Mouse (Mus musculus) fibroblast of lung, adult 2 months (primary cell): ENCODE results near the gene Ahsa1.
"Not testable (repeated sequence)": the region's sequence is repeated elsewhere in the genome, so short reads cannot be mapped to it uniquely, and the experiment has no call there.

Source experiments
- DNase-seq: peaks from one replicate; pipeline ENCODE4 v3.0.0-alpha.2; 2011; ENCODE audit warnings: low read depth

Ahsa1 gene

DNA sequence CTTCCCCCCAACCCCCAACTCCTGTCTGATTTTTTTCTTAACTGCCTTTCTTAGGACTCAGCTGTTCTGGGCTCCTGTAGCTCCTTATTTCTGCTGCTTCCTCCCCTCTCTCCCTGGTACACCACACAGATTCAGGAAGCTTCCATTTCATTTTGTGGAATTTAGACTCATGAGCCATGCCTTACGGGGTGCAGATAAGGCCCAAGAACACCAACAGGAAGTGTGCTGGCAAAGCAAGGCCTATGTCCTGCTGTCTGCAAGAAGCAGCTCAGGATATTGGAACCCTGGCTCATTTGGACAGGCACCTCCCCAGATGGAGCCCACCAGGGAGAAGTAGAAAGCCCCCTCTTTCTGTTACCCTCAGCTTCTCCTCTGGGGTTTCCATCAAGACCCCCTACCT is 15.5 kb downstream of the Ahsa1 start:
- DNase-seq = no peak

DNA sequence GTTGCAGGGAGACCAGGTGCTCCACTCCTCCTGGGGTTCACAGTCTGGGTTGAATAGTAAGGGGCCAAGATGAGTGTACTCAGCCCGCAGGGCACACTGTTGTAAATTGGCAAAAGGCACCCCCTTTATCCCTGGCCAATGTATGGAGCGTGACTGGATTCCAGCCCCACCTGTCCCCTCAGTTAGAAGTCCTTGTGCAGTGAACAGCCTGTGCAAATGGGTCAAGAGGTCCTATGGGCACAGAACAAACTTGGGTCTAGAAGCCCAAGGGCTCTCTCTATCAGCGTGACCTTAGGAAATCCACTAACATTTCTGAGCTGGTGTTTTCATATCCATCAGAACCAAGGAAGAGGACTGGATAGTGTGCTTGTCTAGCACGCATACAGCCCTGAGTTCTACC is 16.5 kb downstream of the Ahsa1 start:
- DNase-seq = no peak

DNA sequence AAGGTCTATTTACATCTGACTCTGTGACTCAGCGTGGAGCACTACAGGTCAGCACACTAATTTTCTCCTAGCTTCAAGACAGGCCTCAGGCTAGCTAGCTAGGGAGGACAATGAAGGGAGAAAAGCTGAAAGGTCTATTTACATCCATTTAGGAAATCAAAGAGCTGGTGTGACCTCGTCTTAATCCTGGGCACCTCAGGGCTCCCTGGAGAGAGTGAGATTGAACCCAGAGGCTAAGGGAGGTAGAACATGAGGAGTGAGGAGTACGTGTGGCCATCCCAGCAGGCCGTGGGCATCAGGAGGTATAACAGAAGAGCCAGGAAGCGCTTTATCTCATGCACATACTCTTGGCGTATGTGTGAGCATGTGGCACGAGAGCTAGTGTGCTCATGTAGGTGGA is 17.4 kb downstream of the Ahsa1 start:
- DNase-seq = no peak

DNA sequence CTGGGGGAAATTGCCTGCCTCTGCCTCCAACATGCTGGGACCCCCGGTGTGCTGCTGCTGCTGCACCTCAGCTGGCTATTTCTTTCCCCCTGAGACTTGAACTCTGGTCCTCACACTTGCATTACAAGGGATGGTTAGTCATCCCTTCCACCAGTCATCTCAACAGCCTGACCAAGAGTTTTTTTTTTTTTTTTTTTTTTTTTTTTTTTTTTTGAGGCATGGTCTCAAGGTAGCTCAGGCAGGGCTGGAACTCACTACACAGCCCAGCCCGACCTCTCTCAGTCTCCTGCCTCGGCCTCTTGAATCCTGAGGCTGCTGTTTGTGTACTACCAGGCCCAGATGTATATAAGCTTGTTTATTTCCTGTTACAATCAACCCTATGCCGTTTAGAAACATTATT is 18.0 kb downstream of the Ahsa1 start:
- no peak for DNase-seq

DNA sequence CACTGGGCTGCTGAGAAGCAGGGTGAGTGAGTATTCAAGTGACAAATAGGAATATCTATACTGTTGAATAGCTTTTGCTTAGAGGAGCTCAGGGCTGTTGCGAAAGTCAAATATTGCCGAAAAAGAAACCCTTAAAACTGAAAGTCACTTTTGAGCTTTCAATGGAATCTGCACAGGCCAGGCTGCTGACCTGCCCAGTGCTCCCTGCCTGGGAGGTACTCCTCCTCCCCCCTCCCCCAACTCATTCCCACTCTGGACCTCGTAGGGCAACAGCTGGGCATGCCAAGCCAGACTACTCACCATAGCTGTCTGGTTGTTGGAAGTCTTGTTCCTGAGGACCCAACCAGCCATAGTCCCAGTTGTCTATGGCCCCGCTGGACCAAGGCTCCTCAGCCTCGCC is 18.4 kb downstream of the Ahsa1 start:
- DNase-seq = no peak

DNA sequence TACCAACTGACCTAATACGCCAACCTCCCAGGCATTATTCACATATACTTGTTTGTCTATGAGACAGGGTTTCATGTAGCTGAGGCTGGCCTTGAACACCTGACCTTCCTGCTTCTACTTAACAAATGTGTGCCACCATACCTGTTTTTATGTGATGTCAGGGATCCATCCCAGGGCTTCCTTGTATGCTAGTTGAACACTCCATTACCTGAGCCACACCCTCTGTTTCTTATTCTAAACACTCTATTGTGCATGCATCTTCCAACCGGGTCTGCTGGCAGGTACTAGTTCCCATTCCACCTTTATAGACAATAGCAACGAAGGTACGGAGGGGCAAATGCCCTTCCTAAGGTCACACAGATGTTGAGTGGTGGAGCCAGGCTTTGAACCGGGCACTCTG is 22.8 kb downstream of the Ahsa1 start:
- DNase-seq = no peak

DNA sequence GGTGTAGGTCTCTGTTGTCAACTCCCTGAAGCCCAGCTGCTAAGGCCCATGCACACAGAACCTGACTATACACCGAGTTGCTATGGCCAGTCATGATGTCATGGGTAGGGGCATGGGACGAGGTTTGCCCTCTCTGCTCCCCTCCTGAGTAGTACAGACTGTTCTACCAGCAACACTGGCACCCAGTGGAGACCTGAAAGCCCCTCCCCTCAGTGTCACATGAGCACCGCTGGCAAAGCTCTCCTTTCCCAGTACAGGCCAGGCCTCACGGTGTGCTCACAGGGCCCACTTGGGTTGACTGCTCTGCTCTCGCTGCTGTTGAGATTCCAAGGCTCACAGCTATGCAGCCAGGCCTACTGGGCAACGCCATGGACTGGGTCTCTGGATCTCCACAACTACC is 27.7 kb downstream of the Ahsa1 start:
- no peak for DNase-seq

DNA sequence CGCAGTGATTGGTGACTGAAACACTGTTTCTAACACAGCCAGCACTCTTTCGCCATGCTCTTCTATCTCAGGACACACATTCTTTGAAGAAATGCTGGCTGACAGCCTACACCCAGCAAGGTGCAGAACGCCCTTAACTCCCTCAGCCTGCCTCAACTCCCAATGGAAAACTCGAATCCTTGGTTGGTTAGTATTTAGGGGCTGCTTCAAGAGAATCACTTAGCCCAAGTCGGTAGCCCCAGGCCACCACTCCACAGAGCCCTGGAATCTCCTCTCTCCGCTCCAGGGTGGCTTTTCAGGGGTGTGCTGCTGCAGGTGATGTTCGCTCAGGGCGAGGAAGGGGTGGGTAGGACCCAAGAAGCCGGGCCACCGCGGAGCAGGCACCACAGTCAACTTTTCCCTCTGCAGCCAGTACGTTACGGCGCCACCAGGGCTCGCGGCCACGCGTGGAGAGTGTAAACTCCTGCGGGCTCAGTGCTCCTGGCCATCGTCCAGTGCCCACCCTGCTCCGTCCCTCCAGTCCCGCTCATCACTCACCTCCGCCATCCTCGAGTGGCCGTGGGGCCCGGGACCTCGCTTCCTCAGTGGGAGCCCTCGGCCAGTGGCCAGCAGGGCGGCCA is 32.9 kb downstream of the Ahsa1 start:
- DNase-seq = no peak

DNA sequence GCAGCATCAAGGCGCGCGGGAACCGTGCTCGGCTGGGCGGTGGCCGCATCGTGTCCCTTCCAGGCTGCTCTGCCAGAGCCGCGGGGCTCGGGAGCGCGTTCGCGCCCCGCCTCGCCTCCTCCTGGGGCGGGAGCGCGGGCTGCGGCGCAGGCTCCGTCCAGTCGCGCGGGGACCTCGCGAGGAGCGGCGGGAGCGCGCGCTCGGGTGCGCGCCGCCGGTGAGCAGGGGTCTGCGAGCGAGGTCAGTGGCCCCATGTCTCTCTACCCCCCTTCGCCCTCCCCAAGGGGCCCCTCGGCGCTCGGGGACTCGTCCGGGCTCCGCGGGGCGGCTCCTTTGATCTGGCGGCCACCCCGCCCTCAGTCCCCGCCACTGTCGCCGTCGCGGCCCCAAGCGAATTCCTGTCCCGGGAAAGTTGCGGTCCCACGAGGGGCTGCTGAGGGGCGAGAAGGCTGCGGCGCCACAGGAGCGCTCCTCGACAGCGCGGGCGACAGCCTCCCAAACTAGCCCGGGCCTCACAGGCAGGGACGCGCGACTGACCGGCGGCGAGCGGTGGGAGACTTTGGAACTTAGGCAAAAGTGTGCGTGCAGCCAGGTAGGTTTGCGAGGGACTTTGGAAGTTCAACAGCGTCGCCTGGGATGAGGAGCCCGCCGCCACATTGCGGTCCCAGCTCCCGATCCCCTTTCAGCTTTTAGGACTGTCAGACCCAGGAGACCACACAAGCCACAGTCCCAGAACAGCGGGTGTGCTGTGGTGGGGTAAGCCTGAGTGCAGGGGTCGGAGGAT is 33.6 kb downstream of the Ahsa1 start, which contains the start of gene Ism2:
TSS of gene Ism2 (minus strand) at position 49 of the 784 bp plus-strand sequence.
- no peak for DNase-seq

DNA sequence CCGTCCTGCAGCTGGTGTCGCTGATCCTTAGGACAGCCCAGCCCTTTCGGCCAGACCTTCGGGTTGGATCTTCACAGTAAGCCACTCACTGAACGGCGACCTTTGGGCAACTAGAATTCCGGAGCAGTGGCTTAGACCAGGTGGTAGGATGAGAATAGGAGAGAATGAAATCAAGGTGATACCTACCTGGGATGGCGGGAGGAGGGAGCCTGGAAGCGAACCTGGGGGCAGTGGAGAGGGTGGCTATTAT is 34.1 kb downstream of the Ahsa1 start:
- no peak for DNase-seq

DNA sequence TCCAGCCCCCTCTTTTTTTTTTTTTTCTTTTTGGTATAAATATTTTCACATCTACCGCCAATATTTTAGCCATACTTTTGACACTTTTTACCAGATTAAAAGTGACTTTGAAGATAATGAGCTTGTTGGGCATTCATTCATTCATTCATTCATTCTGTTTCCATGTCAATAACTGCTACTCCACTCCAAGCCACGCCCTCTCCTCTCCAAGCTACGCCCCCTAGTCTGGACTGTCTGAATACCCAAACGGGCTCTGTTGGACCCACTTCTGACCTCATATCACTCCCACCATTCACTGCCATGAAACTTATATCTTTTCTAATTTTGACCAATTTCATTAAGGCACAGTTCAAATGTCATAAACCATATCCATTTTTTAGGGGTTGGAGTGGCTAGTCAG is 34.9 kb downstream of the Ahsa1 start:
- no peak for DNase-seq

DNA sequence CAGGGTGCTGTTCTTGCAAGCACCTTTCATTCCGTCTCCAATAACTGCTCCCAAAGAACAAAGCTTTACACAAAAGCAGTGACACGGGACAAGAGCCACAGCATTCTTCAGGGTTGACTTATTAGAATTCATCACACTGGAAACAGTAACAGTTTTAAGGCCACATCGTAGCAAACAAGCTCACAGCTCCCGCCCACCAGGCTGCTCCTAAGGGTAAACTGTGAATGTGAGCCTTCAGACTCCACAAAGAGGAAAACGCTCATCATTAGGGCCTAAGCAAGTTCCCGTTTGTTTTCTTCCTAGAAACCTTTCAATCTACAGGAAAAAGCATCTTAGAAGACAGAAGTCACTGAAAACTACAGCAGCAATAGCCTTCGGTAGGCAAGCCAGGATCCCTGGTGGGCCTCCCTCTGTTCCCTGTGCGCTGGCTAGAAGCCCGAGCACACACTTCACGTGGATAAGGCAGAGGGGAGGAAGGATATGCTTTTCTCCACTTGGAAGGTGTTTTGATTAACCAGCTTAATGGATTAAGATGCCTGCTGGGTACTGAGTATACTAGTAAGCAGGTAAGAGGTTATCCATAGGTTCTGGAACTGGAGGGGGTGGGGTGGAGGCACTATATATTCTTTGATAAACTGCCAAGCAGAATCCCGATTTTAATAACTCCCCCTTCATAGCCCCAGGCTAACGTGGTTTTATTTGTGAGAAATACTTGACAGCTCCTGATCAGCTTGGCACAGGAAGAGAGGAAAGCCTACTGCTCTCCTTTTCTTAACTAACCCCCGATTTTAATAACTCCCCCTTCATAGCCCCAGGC is 39.7 kb downstream of the Ahsa1 start:
- no peak for DNase-seq

DNA sequence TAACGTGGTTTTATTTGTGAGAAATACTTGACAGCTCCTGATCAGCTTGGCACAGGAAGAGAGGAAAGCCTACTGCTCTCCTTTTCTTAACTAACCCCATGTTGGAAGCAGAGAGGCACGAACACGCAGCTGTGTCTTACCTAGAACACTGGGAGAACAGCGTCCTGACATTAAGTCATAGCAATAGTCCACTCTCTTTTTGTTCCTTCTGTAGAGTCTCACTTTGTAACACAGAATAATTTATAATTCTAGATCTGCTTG is 40.2 kb downstream of the Ahsa1 start:
- not testable (repeated sequence) for DNase-seq

DNA sequence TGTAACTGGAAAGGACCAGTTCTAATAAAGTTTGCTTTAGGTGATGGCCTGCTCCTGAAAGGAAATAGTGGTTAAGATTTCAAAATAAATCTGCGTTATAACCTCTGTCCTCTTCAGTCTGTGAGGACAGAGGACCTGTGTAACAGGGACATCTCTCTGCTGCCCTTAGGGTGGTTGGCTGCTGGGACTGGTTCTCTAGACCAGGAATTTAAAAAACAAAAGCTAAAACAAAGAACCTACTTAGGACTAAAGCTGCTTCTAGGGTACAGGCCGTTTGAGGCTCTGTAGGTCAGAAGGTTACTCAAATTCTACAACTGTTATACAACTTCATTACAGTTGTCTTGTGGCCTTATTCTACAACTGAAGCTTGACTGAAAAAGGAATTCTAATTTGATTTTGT is 46.8 kb downstream of the Ahsa1 start:
- DNase-seq = no peak

DNA sequence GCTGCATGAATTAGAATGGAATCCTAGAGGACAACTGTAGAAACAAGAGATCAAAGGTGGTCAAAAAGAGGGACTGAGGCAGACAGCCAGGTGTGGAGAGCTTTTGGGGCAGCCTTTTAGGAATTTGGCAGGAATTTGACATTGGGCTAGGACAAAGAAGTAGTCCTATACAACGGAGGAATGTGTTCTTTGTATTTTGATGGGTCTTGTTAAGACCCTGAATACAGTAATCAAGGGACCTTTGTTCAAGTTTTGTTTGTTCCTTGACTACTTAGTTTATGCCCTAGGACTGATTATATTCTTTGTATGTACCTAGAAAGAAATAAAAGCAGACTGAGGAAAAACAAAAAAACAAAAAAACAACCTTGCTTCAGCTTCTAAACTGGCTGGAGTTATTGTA is 51.7 kb downstream of the Ahsa1 start:
- no peak for DNase-seq

DNA sequence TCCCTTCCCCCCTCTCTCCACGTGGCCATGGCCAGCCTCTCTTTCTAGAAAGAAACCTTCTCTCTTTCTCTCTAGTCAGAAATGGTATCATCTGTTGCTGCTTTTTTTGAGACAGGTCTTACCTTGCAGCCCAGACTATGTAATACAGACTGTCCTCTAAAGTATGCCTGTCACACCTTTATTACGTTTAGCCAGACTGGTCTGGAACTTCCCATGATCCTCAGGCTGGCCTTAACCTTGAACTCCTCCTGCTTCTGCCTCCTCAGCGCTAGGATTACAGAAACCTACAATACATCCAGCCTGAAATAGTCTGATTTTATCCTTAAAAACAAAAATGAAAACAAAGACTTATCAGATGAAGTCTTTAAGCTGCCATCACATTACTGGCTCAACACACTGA is 53.0 kb downstream of the Ahsa1 start:
- DNase-seq = no peak
